Mouse (Mus musculus): ENCODE results near the gene Pitpnm1. TPM values are rescaled to one million over a fixed set of nuclear protein-coding genes. Genes with fewer than 3 reads are reported as not detected.

Gene Pitpnm1
- polyA plus RNA-seq, 1 experiment from 2014 or later: 21.5 TPM

DNA sequence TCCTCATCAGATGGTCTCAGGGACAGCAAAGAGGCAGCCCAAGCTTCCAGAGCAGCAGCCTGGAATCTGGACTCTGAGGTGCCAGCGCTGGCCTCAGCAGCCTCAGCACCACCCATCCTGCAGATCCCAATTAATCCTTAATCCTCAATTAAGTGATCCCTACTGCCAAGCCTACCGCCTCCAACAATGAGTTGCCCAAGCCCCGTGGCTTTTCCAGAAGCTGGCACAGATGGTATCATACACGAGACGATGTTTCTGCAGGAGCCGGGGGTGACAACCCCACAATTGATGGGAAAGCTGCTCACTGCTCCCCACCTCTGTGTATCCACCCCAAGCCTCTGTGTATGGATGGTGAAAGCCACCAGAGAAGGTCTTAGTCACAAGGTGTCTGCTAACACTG is 10.7 kb upstream of the Pitpnm1 start:
- no peaks in the 10 kb centered on the region for H3K36me3 ChIP-seq (replicated peaks)
- WGBS: 53% methylated on average over 6 of the region's 6 CpGs
- H3K4me3 ChIP-seq (replicated peaks): no peak overlapping the region
- H3K27me3 ChIP-seq: peaks cover 13% of the 10 kb centered on the region; the same call in 1 of the 2 replicates
- H3K4me1 ChIP-seq: no peaks in the 10 kb centered on the region
- no peaks in the 10 kb centered on the region for H3K9me3 ChIP-seq
- no peak overlapping the region for H3K4me2 ChIP-seq
- no peak for ATAC-seq (ENCODE audit: low FRiP score)
- H3K27ac ChIP-seq: no peak overlapping the region
- no peak overlapping the region for H3K9ac ChIP-seq

DNA sequence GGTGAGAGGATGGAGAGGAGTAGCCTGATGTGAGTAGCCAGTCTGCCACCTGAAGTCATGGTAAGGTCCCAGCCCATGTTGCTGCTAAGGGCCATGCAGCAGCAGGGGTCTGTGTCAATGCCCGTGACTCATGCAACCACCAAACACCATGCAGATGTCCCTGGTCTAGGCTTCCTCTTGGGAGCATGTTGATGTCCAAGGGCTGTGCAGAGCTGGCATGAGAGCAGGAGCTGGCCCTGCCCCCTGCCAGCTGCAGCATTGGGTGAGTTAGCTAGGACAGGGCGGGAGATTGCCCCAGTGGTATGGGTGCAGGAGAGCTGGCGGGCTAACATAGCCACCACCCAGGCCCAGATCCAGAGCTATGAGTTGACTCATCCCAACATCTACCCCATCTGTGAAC is 9.4 kb upstream of the Pitpnm1 start:
- Histone ChIP-seq H3K36me3 (replicated peaks) (no peaks in the 10 kb centered on the region), H3K27ac (no peak overlapping the region), H3K4me3 (replicated peaks) (no peak overlapping the region), H3K4me1 (no peaks in the 10 kb centered on the region), H3K27me3 (0 out of 2 replicates have a peak, but pooled peaks cover 10% of the 10 kb centered on the region), H3K4me2 (no peak overlapping the region), H3K9ac (0 out of 2 replicates have a peak overlapping the region, but pooled peaks have one; percentile 17), H3K9me3 (no peaks in the 10 kb centered on the region)
- WGBS: 80% methylated on average over 3 of the region's 3 CpGs
- ATAC-seq (ENCODE audit: low FRiP score): no peak

GRCm38 (mm10) chr19:4091383-4091782 is 8.4 kb upstream of the Pitpnm1 start:
- Histone ChIP-seq H3K9me3 (no peaks in the 10 kb centered on the region), H3K4me1 (peaks cover 5% of the 10 kb centered on the region), H3K27ac (no peak overlapping the region), H3K4me3 (replicated peaks) (no peak overlapping the region), H3K9ac (no peak overlapping the region), H3K4me2 (no peak overlapping the region), H3K27me3 (0 out of 2 replicates have a peak, but pooled peaks cover 10% of the 10 kb centered on the region), H3K36me3 (replicated peaks) (no peaks in the 10 kb centered on the region)
- no peak for ATAC-seq (ENCODE audit: low FRiP score)
- 66% methylated on average over 2 of the region's 2 CpGs for WGBS

DNA sequence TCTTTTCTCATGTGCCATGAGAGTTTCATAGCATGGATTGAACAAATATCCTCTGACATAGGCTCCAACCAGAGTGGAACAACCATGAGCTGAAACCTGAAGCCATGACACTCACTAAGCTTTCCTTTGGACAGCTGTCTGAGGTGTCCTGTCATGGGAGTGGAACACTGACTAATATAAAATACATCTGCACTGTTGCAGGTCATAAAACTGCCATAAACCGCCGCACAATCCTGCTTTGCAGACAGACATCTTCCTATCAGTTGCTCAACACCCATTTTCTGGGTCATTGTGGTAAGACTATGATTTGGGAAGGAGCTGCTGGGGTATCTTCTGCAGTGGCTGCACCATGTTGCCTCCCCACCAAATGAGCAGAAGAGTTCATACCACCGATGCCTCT is 7.0 kb upstream of the Pitpnm1 start:
- WGBS: 95% methylated on average over 3 of the region's 3 CpGs
- Histone ChIP-seq H3K27ac (no peak overlapping the region), H3K9me3 (no peaks in the 10 kb centered on the region), H3K27me3 (0 out of 2 replicates have a peak, but pooled peaks cover 10% of the 10 kb centered on the region), H3K4me1 (peaks cover 12% of the 10 kb centered on the region), H3K36me3 (replicated peaks) (no peaks in the 10 kb centered on the region), H3K4me2 (no peak overlapping the region), H3K9ac (no peak overlapping the region), H3K4me3 (replicated peaks) (no peak overlapping the region)
- ATAC-seq (ENCODE audit: low FRiP score): no peak

GRCm38 (mm10) chr19:4093772-4094171 is 6.0 kb upstream of the Pitpnm1 start:
- H3K4me2 ChIP-seq: no peak overlapping the region
- H3K36me3 ChIP-seq (replicated peaks): no peaks in the 10 kb centered on the region
- no peaks in the 10 kb centered on the region for H3K9me3 ChIP-seq
- peaks cover 22% of the 10 kb centered on the region for H3K4me1 ChIP-seq
- H3K4me3 ChIP-seq (replicated peaks): no peak overlapping the region
- H3K27ac ChIP-seq: no peak overlapping the region
- no peak for ATAC-seq (ENCODE audit: low FRiP score)
- no peak overlapping the region for H3K9ac ChIP-seq
- WGBS: 86% methylated on average over 7 of the region's 7 CpGs
- H3K27me3 ChIP-seq: peaks cover 10% of the 10 kb centered on the region; the same call in 1 of the 2 replicates

DNA sequence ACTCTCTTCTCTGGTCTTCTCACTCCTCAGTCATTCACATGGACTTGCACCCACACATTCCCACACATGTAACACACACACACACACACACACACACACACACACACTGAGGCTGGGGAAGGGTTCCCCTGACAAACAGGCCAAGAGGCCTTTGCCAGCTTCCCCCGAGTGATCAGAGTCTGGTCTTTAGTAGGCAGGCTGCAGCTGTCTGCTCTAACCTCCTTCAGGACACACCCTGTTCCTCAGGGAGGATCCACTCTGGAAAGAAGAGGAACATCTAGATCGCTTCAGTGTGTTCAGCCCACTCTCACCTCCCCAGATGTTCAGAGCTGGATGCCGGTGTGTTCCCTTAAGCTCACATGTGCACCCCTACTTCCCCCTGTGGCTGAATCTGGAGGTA is 5.5 kb upstream of the Pitpnm1 start:
- no peaks in the 10 kb centered on the region for H3K9me3 ChIP-seq
- H3K27ac ChIP-seq: no peak overlapping the region
- no peak for ATAC-seq (ENCODE audit: low FRiP score)
- H3K4me3 ChIP-seq (replicated peaks): no peak overlapping the region
- H3K4me2 ChIP-seq: no peak overlapping the region
- H3K4me1 ChIP-seq: peaks cover 28% of the 10 kb centered on the region
- H3K9ac ChIP-seq: no peak overlapping the region
- WGBS: 91% methylated on average over 3 of the region's 3 CpGs
- H3K27me3 ChIP-seq: peaks cover 12% of the 10 kb centered on the region; the same call in 1 of the 2 replicates
- no peaks in the 10 kb centered on the region for H3K36me3 ChIP-seq (replicated peaks)

DNA sequence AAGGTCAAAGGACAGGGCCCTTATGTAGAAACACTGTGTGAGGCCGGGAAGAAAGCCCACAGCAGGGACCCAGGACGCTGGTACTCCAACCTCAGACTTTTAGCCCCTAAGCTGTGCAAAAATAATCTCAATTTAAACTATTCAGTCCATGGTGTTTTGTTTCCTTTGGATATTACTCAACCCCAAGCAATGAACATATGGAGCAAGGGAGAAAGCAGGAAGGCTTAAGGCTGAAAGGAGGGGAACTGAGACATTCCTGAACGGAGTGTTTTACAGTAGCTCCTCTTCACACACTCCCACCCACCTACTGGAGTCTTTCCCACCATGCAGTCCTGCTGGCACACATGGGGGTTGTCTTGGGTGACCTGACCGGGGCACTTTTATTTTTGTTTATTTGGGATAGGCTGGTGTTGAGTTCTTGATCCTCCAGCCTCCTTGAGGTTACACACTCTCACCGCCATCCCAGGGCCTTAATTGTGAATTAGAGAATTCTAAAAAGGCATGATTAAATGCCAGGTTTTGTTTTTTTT is 5.0 kb upstream of the Pitpnm1 start:
- no peak for ATAC-seq (ENCODE audit: low FRiP score)
- 82% methylated on average over 5 of the region's 5 CpGs for WGBS
- H3K4me3 ChIP-seq (replicated peaks): no peak overlapping the region

GRCm38 (mm10) chr19:4095802-4096201 is 4.0 kb upstream of the Pitpnm1 start:
- 63% methylated on average over 3 of the region's 3 CpGs for WGBS
- Histone ChIP-seq H3K4me2 (peak overlapping the region; percentile 63; the same call in 1 of the 2 replicates), H3K27me3 (peaks cover 19% of the 10 kb centered on the region), H3K9me3 (no peaks in the 10 kb centered on the region), H3K9ac (no peak overlapping the region), H3K36me3 (replicated peaks) (no peaks in the 10 kb centered on the region), H3K4me3 (replicated peaks) (no peak overlapping the region), H3K4me1 (peaks cover 42% of the 10 kb centered on the region), H3K27ac (no peak overlapping the region)
- ATAC-seq (ENCODE audit: low FRiP score): no peak

More for the DNA sequence above, 5.0 kb upstream of the Pitpnm1 start:
- no peaks in the 10 kb centered on the region for H3K36me3 ChIP-seq (replicated peaks)
- no peak overlapping the region for H3K4me2 ChIP-seq
- no peaks in the 10 kb centered on the region for H3K9me3 ChIP-seq
- H3K4me1 ChIP-seq: peaks cover 33% of the 10 kb centered on the region
- H3K27me3 ChIP-seq: peaks cover 14% of the 10 kb centered on the region
- no peak overlapping the region for H3K27ac ChIP-seq
- no peak overlapping the region for H3K9ac ChIP-seq

GRCm38 (mm10) chr19:4096642-4097440 is 3.0 kb upstream of the Pitpnm1 start, which contains the start of gene Cdk2ap2:
Gene Cdk2ap2 (plus strand): TSS chr19:4097182.
- Histone ChIP-seq H3K4me1 (peaks cover 53% of the 10 kb centered on the region), H3K36me3 (replicated peaks) (no peaks in the 10 kb centered on the region), H3K9me3 (no peaks in the 10 kb centered on the region), H3K4me2 (peak within 1 kb of the TSS; percentile 63), H3K27ac (peak within 1 kb of the TSS; percentile 88), H3K27me3 (peaks cover 30% of the 10 kb centered on the region), H3K4me3 (replicated peaks) (peak within 1 kb of the TSS; percentile 64), H3K9ac (peak within 1 kb of the TSS; percentile 57)
- ATAC-seq (ENCODE audit: low FRiP score): peak; percentile 95
- under 1% methylated on average over 65 of the region's 65 CpGs for WGBS

DNA sequence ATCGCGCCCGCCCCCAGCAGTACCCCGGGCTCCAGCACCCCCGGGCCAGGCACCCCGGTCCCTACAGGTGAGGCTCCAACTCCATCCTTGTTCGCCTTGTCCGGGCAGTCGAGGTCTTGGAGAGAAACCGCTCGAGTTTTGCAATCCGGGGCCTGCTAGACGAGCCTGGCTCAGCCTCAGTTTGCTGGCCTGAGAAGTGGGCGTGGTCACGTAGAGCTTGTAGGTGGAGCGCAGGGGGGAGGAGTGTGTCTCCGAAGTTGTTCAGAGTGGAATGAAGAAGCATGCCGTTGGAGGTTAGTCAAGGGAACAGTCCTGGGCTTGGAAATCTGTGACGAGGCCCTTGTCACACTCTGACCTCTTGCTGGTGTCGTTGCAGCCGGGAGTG is 2.4 kb upstream of the Pitpnm1 start:
- H3K4me1 ChIP-seq: peaks cover 54% of the 10 kb centered on the region
- H3K4me3 ChIP-seq (replicated peaks): peak overlapping the region; percentile 64
- no peaks in the 10 kb centered on the region for H3K9me3 ChIP-seq
- H3K27me3 ChIP-seq: peaks cover 36% of the 10 kb centered on the region
- ATAC-seq (ENCODE audit: low FRiP score): peak; percentile 18
- H3K36me3 ChIP-seq (replicated peaks): no peaks in the 10 kb centered on the region
- peak overlapping the region; percentile 88 for H3K27ac ChIP-seq
- peak overlapping the region; percentile 57 for H3K9ac ChIP-seq
- H3K4me2 ChIP-seq: peak overlapping the region; percentile 63
- WGBS: 2% methylated on average over 21 of the region's 21 CpGs

GRCm38 (mm10) chr19:4098426-4098825 is 1.4 kb upstream of the Pitpnm1 start:
- 89% methylated on average over 13 of the region's 13 CpGs for WGBS
- no peaks in the 10 kb centered on the region for H3K9me3 ChIP-seq
- no peaks in the 10 kb centered on the region for H3K36me3 ChIP-seq (replicated peaks)
- H3K4me1 ChIP-seq: peaks cover 54% of the 10 kb centered on the region
- no peak overlapping the region for H3K9ac ChIP-seq
- H3K27me3 ChIP-seq: peaks cover 43% of the 10 kb centered on the region
- H3K4me3 ChIP-seq (replicated peaks): no peak overlapping the region
- H3K4me2 ChIP-seq: 0 out of 2 replicates have a peak overlapping the region, but pooled peaks have one; percentile 95
- ATAC-seq (ENCODE audit: low FRiP score): no peak
- 0 out of 2 replicates have a peak overlapping the region, but pooled peaks have one; percentile 0 for H3K27ac ChIP-seq

DNA sequence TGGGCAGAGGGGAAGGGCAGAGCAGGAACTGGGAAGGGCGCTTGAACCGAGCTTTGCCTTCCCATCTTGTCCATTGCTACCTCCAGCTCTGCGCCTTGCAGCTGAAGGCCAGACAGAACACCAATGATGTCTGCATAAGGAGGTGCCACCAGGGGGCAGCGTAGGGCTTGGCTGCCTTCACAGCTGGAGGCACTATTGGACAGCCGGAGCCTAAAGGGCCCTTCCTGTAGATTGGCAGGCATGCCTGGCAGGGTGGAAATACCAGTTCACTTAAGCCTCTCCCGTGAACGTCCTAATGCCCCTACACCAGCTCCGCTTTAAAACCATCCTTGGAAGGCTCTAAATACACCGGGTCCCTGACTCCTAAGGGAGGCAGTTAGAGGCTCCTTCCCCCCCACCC is 742 bp upstream of the Pitpnm1 start:
- H3K9ac ChIP-seq: no peak overlapping the region
- H3K27me3 ChIP-seq: peaks cover 43% of the 10 kb centered on the region
- H3K4me2 ChIP-seq: peak overlapping the region; percentile 95
- no peak overlapping the region for H3K4me3 ChIP-seq (replicated peaks)
- H3K36me3 ChIP-seq (replicated peaks): no peaks in the 10 kb centered on the region
- H3K27ac ChIP-seq: no peak overlapping the region
- no peaks in the 10 kb centered on the region for H3K9me3 ChIP-seq
- peaks cover 54% of the 10 kb centered on the region for H3K4me1 ChIP-seq
- no peak for ATAC-seq (ENCODE audit: low FRiP score)
- WGBS: 9% methylated on average over 9 of the region's 9 CpGs

Measured in forebrain, embryonic 12.5 days (tissue).